In genomic region chr4:33920807-33921206, GRCm38 (mm10) we compare ENCODE assay signal across 15 mouse cellular contexts. TPM values are rescaled to one million over a fixed set of nuclear protein-coding genes. Genes with fewer than 3 reads are reported as not detected.
"Had no signal": no experiment of that assay in that cellular context is flagged by ENCODE, and none has a peak within 500 bp of the region (broad histone marks: within the 10 kb centered on the region; RNA-seq: fewer than 3 reads in every experiment).

No protein-coding gene starts in this region.

- DNase-seq: kidney, adult 2 months; kidney, postnatal 14 days; liver; liver, embryonic 13.5 days; liver, postnatal 0 days; lung, postnatal 14 days; right cerebral cortex, postnatal 14 days; thymus, postnatal 36 days had no signal

- H3K9me3 ChIP-seq: kidney, embryonic 15.5 days; liver, embryonic 13.5 days; midbrain, embryonic 12.5 days; neural tube, embryonic 15.5 days had no signal

- H3K4me3 ChIP-seq: kidney, embryonic 15.5 days; left cerebral cortex, adult 2 months; liver, embryonic 13.5 days; midbrain, embryonic 12.5 days; neural tube, embryonic 15.5 days had no signal

- H3K27ac ChIP-seq: kidney, embryonic 15.5 days; liver, embryonic 13.5 days; midbrain, embryonic 12.5 days; neural tube, embryonic 15.5 days had no signal

- H3K9ac ChIP-seq: kidney, embryonic 15.5 days; liver, embryonic 13.5 days; liver, postnatal 0 days; midbrain, embryonic 12.5 days; neural tube, embryonic 15.5 days had no signal

- H3K36me3 ChIP-seq: kidney, embryonic 15.5 days; liver, embryonic 13.5 days; midbrain, embryonic 12.5 days; neural tube, embryonic 15.5 days had no signal

- H3K4me2 ChIP-seq: kidney, embryonic 15.5 days; liver, embryonic 13.5 days; midbrain, embryonic 12.5 days; neural tube, embryonic 15.5 days had no signal

- ATAC-seq: intestine, embryonic 16.5 days; liver, postnatal 0 days; midbrain, embryonic 16.5 days had no signal

RNA-seq across cellular contexts. Expression of gene Cnr1, which starts 3.6 kb away (rescaled TPM):
- total RNA-seq: megakaryocyte progenitor cell, adult 5-6 weeks had no signal
